Mouse (Mus musculus): ENCODE results near the gene Stx6.

GRCm38 (mm10) chr1:155200967-155201366 lies 42.5 kb downstream of the Stx6 start:
- TF ChIP-seq CTCF (IDR thresholded peaks at IDR 0.05; ENCODE audit: low read depth) (no peak), EP300 (IDR thresholded peaks at IDR 0.05; ENCODE audit: low read depth) (no peak)

Data from heart, postnatal 0 days (tissue).